Comparison of ENCODE assay signal across 8 mouse cellular contexts in the genomic region with DNA sequence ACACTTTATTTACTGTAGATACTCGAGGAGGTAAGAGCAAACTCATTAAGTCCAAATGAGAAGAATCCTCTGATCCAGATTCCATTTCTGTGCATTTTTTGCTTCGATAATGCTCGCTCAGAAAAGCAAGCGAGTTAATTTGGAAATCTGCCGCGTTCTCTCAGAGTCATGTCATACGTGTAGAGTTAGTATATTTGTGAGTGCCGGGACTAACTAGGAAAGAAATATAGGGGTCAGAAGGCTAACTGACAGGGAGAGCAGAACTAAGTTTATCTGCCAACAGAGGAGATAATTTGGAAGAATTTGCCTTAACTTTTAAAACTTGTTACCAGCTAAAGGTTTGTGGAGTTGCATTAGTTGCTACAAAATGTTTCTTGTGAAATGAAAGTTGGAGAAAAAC. TPM values are rescaled to one million over a fixed set of nuclear protein-coding genes. Genes with fewer than 3 reads are reported as not detected.
DNase-seq lines count a peak whose midpoint lies in the region; ATAC-seq and TF ChIP-seq lines count a peak whose summit lies in the region.

No protein-coding gene starts in this region.

- no peaks in the 10 kb centered on the region for H3K27me3 ChIP-seq in heart, embryonic 11.5 days (ENCODE audit: control insufficient read depth, insufficient read depth, low read length)
- no peaks in the 10 kb centered on the region for H3K27me3 ChIP-seq in E14TG2a.4 (ENCODE audit: insufficient read depth, low read length)
- H3K27me3 ChIP-seq in forebrain, embryonic 16.5 days (replicated peaks; ENCODE audit: control insufficient read depth, insufficient read depth, low read length) = no peaks in the 10 kb centered on the region
- H3K27me3 ChIP-seq in liver, embryonic 16.5 days (ENCODE audit: control insufficient read depth, insufficient read depth, low read depth, low read length) = no peaks in the 10 kb centered on the region

- ATAC-seq in heart, embryonic 11.5 days (replicated peaks; ENCODE audit: insufficient number of reproducible peaks, low FRiP score, low TSS enrichment) = no peak
- ATAC-seq in forebrain, embryonic 16.5 days = no peak
- ATAC-seq in liver, embryonic 16.5 days (ENCODE audit: low read depth) = no peak

- peak overlapping the region; percentile 83 for H3K4me2 ChIP-seq in heart, embryonic 11.5 days
- peak overlapping the region; percentile 78 for H3K4me2 ChIP-seq in forebrain, embryonic 16.5 days (ENCODE audit: low read length)
- H3K4me2 ChIP-seq in liver, embryonic 16.5 days (ENCODE audit: low read depth, low read length) = peak overlapping the region; percentile 79

- H3K9ac ChIP-seq in heart, embryonic 11.5 days (ENCODE audit: low read depth, low read length) = peak overlapping the region; percentile 97
- peak overlapping the region; percentile 76 for H3K9ac ChIP-seq in forebrain, embryonic 16.5 days (replicated peaks; ENCODE audit: low read depth, low read length)
- H3K9ac ChIP-seq in liver, embryonic 16.5 days (ENCODE audit: low read depth, low read length) = peak overlapping the region; percentile 78

- peaks cover 11% of the 10 kb centered on the region; the same call in 1 of the 2 replicates for H3K4me1 ChIP-seq in heart, embryonic 11.5 days (ENCODE audit: control insufficient read depth, insufficient read depth, low read length)
- peaks cover 52% of the 10 kb centered on the region for H3K4me1 ChIP-seq in E14TG2a.4 (replicated peaks; ENCODE audit: low read depth, low read length)
- H3K4me1 ChIP-seq in forebrain, embryonic 16.5 days (replicated peaks; ENCODE audit: control insufficient read depth, insufficient read depth, low read length) = peaks cover 17% of the 10 kb centered on the region
- peaks cover 18% of the 10 kb centered on the region for H3K4me1 ChIP-seq in liver, embryonic 16.5 days (ENCODE audit: control insufficient read depth, low read depth, low read length)

- H3K27ac ChIP-seq in heart, embryonic 11.5 days (ENCODE audit: low read depth, low read length) = peak overlapping the region; percentile 77; the same call in 1 of the 2 replicates
- no peak overlapping the region for H3K27ac ChIP-seq in forebrain, embryonic 16.5 days (ENCODE audit: low read length)
- peak overlapping the region; percentile 76 for H3K27ac ChIP-seq in liver, embryonic 16.5 days (ENCODE audit: low read length)

- no peaks in the 10 kb centered on the region for H3K9me3 ChIP-seq in heart, embryonic 11.5 days (replicated peaks; ENCODE audit: control insufficient read depth, low read length)
- no peaks in the 10 kb centered on the region for H3K9me3 ChIP-seq in E14TG2a.4 (ENCODE audit: low read length)
- H3K9me3 ChIP-seq in forebrain, embryonic 16.5 days (ENCODE audit: control insufficient read depth, low read length) = no peaks in the 10 kb centered on the region
- no peaks in the 10 kb centered on the region for H3K9me3 ChIP-seq in liver, embryonic 16.5 days (replicated peaks; ENCODE audit: control insufficient read depth, low read length)

- H3K36me3 ChIP-seq in heart, embryonic 11.5 days (ENCODE audit: control insufficient read depth, insufficient read depth, low read length) = peaks cover 9% of the 10 kb centered on the region
- H3K36me3 ChIP-seq in E14TG2a.4 (ENCODE audit: insufficient read depth, low read length) = peaks cover 42% of the 10 kb centered on the region
- peaks cover 3% of the 10 kb centered on the region; the same call in 1 of the 2 replicates for H3K36me3 ChIP-seq in forebrain, embryonic 16.5 days (ENCODE audit: control insufficient read depth, insufficient read depth)
- peaks cover 11% of the 10 kb centered on the region for H3K36me3 ChIP-seq in liver, embryonic 16.5 days (ENCODE audit: control insufficient read depth, insufficient read depth)

- peak overlapping the region; percentile 95 for H3K4me3 ChIP-seq in heart, embryonic 11.5 days (ENCODE audit: low read depth, low read length)
- H3K4me3 ChIP-seq in E14TG2a.4 (replicated peaks; ENCODE audit: low read length) = peak overlapping the region; percentile 96
- peak overlapping the region; percentile 93 for H3K4me3 ChIP-seq in forebrain, embryonic 16.5 days (replicated peaks; ENCODE audit: low read length)
- H3K4me3 ChIP-seq in liver, embryonic 16.5 days (ENCODE audit: low read depth, low read length) = peak overlapping the region; percentile 78

- 6% methylated on average over 8 of the region's 8 CpGs for WGBS in heart, embryonic 11.5 days (ENCODE audit: insufficient replicate concordance)
- 4% methylated on average over 8 of the region's 8 CpGs for WGBS in forebrain, embryonic 16.5 days
- WGBS in liver, embryonic 16.5 days (ENCODE audit: insufficient replicate concordance) = 0% methylated on average over 8 of the region's 8 CpGs

- TF ChIP-seq CTCF in E14TG2a.4 (conservative IDR thresholded peaks at IDR 0.05; ENCODE audit: low read length) = no peak

- no peak for DNase-seq in heart, adult 9 months (ENCODE audit: low spot score in 2 of 2)
- DNase-seq in retina, postnatal 1 day = no peak
- DNase-seq in adrenal gland, adult (ENCODE audit: inconsistent age in 2 of 2, low spot score in 1 of 2) = no peak
- DNase-seq in cerebellum, postnatal 36 days = no peak

RNA-seq across cellular contexts. Expression of a gene that starts 0.7 kb away (rescaled TPM):
- polyA plus RNA-seq in heart, embryonic 11.5 days (2014; fragmentation: Nextera tagmentation; extraction: Ambion mirVana) = 13.1 and 23.2 TPM in 2 replicates
- 13.9 and 15.1 TPM in 2 replicates for polyA plus RNA-seq in forebrain, embryonic 16.5 days (2015; fragmentation: Nextera tagmentation; extraction: Ambion mirVana)
- 9.1 and 9.5 TPM in 2 replicates for polyA plus RNA-seq in liver, embryonic 16.5 days (2015; fragmentation: Nextera tagmentation; extraction: Ambion mirVana)

RNA-seq across cellular contexts. Expression of a gene that starts 10.8 kb away (rescaled TPM):
- polyA plus RNA-seq in heart, embryonic 11.5 days (2014; fragmentation: Nextera tagmentation; extraction: Ambion mirVana) = 49.3 and 49.5 TPM in 2 replicates
- 60.3 and 71.0 TPM in 2 replicates for polyA plus RNA-seq in forebrain, embryonic 16.5 days (2015; fragmentation: Nextera tagmentation; extraction: Ambion mirVana)
- 18.1 and 19.9 TPM in 2 replicates for polyA plus RNA-seq in liver, embryonic 16.5 days (2015; fragmentation: Nextera tagmentation; extraction: Ambion mirVana)

RNA-seq across cellular contexts. Expression of a gene that starts 59.1 kb away (rescaled TPM):
- 5.1 and 9.6 TPM in 2 replicates for polyA plus RNA-seq in heart, embryonic 11.5 days (2014; fragmentation: Nextera tagmentation; extraction: Ambion mirVana)
- polyA plus RNA-seq in forebrain, embryonic 16.5 days (2015; fragmentation: Nextera tagmentation; extraction: Ambion mirVana) = 14.1 and 21.2 TPM in 2 replicates
- polyA plus RNA-seq in liver, embryonic 16.5 days (2015; fragmentation: Nextera tagmentation; extraction: Ambion mirVana) = 0.54 and 0.64 TPM in 2 replicates
